Mouse (Mus musculus) cerebellum, adult (tissue): ENCODE data around the gene Atp2a3.
A peak's percentile ranks its signal among the peaks of the same experiment; 100 is the strongest.

Experiments
- ATAC-seq: cut with Nextera tagmentation; 2 replicates; pipeline ENCODE4 v1.9.2; 2017; ENCODE audit warnings: mild to moderate bottlenecking, moderate library complexity, mixed read lengths; ENCODE audit not compliant: insufficient number of reproducible peaks, low FRiP score, low TSS enrichment

Gene Atp2a3

GRCm38 (mm10) chr11:73026961-73027360, 66.0 kb downstream of the Atp2a3 start:
- ATAC-seq: no peak

DNA sequence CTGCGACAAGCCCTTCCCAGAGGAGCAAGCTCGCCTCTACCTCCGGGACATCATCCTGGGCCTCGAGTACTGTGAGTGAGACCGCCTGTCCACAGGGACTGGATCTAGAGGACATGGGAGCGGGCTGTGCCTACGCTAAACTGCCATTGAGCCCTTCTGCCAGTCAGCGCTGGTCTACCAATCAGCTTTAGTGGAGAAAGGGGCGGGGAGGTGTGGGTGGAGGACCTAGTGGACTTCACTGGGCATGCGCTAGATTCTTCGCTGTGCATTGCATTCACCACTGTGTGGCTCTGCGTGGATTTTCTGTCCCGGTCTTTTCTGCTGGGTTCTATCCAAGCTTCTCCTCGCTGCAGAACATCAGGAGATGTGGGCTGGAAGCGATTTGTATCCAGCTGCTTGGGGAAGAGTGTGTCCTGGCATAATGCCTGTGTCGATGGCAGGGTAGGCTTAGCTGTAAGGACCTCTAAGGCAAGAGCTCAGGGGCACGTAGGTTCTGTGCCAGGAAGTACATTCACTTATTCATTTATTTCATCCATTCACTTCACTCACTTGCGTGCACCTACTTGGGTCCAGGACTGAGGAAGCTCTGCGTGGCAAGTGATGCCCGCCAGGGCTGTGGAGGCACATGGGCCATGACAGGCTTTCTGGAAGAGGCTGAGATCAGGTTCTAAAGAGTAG, 70.0 kb downstream of the Atp2a3 start:
- ATAC-seq: peak; percentile 95

DNA sequence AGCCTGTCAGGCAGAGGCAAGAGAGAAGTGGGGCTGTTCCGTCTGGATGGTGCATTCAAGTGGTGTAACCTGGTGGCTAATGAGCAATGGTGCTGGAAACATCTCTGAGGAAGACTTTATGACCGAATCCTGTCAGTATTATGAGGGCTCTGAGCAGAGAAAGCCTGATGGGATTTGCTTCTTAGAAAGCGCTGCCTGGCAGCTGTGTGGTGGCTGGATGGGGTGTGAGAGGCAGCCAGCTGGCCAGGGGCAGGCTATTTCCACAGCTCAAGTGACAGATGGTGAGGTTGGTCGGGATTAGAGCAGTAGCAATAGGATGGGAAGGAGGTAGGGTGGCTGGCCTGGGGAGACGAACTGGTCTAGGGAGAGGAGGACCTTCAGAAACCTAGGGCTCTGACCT, 70.6 kb downstream of the Atp2a3 start:
- ATAC-seq: no peak

DNA sequence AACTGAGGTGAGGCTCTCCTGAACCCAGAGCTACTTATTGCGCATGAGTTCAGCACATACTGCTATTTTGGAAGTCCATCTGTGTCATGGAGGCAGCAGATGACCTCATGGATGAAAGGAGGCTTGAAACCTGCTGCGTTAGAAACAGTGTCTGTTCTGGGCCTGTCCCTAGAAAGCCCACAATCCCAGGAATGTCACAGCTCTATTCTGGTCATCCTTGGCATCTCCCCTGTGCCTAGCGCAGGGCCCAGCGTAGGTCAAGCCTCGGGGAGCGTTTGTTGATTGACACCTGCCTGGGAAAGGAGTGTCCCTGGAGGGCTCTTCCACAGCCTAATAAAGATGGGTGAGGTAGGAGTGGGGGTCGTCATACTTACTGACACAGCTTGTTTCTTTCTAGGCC, 75.1 kb downstream of the Atp2a3 start:
- ATAC-seq: no peak

DNA sequence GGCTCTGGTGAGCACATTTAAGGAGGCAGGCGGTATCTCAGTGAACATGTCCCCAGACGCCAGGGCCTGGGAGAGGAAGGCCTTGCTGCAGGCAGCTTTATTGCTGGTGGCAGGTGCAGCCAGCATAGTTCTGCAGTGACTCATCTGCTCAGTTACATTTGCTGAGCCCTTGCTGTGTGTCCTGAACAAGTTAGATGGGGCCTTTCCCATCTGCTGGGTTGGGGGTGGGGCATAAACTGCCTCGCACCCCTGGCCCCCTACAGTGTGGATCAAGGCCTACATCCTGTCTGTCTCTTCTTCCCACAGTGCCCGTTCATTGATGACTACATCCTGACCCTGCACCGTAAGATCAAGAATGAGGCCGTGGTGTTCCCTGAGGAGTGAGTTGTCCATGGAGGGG, 75.9 kb downstream of the Atp2a3 start:
- ATAC-seq: no peak

DNA sequence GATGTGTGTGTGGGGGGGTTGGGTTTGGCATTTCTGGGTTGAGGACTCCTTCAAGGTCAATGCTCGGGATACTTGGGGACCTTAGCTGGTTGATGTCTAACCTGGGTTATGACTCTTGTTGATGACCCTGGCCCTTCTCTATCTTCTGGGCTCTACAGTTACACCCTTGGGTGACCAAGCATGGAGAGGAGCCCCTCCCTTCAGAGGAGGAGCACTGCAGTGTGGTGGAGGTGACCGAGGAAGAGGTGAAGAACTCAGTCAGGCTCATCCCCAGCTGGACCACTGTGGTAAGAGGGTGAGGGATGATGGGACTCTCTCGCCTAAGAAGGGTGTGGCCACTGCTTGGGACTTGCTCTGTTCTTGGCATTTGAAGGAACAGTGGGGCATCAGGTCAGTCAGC, 76.7 kb downstream of the Atp2a3 start:
- no peak for ATAC-seq

DNA sequence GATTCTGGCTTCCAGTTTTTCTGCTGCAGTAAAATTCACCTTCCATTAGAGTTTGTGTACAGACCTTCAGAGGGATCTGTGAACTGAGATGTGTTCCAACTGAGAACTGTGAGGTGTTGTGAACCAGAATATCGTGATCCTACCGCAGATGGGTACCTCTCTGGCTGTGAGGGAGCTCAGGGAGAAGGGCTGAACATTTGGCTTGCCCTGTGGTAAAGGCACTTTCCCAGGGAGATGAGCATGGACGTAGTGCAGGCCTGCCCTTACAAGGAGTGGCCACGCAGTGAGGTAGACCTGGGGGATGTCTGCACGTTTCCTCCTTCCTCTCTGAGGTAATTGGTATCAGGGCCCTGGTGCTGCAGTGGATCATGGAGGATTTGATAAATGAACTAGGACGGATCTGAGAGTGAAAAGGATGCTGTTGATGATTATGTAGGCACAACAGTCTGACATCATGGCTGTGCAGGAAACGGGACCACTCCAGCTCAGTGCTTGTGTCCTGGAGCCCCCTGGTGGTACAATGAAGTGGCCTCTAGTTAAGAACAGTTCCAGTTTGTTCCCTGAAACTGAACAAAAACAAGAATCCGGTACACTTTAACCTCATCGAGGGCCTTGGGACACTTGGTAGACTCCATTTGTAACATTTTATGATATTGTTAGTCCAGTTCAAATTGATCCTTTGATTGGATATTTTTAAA, 78.3 kb downstream of the Atp2a3 start:
- ATAC-seq: no peak
